Mouse (Mus musculus): ENCODE results near the gene Pla2g4e. TPM values are rescaled to one million over a fixed set of nuclear protein-coding genes. Genes with fewer than 3 reads are reported as not detected.
A peak's percentile ranks its signal among the peaks of the same experiment; 100 is the strongest.
"Not testable (repeated sequence)": the region's sequence is repeated elsewhere in the genome, so short reads cannot be mapped to it uniquely, and the experiment has no call there.

The Pla2g4e gene
- polyA plus RNA-seq, 1 experiment from 2014 or later: not detected

DNA sequence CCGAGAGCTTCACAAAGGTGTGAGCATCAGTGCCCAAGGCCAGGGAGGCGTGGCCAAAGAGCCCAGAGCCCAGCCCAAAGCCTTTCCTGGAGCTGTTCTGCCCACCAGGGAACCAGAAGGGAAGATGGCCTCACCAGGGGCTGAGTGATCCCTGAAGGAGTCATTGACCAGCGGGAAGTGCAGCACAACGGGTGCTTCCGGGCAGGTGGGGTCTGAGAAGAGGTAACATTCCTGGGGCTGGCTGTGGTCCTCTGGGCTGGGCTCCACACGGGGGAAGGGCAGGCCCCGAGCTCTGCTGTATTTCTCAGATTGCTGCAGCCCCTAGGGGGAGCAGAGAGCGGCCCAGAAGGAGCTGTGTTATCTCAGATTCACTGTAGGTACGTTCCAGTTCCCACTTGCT is 23.5 kb upstream of the Pla2g4e start:
- ATAC-seq (ENCODE audit: insufficient read depth): no peak
- WGBS (ENCODE audit: insufficient replicate concordance): 3% methylated on average over 9 of the region's 9 CpGs

DNA sequence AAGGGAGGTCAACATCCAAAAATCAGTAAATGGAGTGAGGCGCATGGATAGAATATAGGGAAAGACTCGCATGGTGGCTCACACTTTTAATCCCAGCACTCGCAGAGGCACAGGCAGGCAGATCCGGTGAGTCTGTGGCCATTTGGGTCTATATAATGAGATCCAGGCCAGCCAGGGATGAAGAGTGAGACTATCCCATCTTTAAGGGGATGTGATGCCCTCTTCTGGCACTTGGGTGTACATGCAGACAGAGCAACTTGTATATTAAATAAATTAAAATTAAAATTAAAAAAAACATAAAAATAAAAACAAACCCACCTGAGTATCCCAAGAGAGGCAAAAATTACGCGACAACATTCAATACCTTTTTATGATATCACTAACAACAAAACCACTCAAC is 20.4 kb upstream of the Pla2g4e start:
- Histone ChIP-seq H3K36me3 (replicated peaks) (no peaks in the 10 kb centered on the region), H3K4me1 (replicated peaks) (no peaks in the 10 kb centered on the region), H3K27me3 (peaks cover 10% of the 10 kb centered on the region), H3K4me3 (replicated peaks) (no peak overlapping the region), H3K9me3 (replicated peaks) (no peaks in the 10 kb centered on the region), H3K4me2 (no peak overlapping the region), H3K9ac (no peak overlapping the region), H3K27ac (replicated peaks) (no peak overlapping the region)
- no peak for ATAC-seq (ENCODE audit: insufficient read depth)
- WGBS (ENCODE audit: insufficient replicate concordance): 60% methylated on average over 6 of the region's 6 CpGs

More for the DNA sequence above, 23.5 kb upstream of the Pla2g4e start:
- H3K27me3 ChIP-seq: peaks cover 10% of the 10 kb centered on the region
- no peak overlapping the region for H3K9ac ChIP-seq
- H3K36me3 ChIP-seq (replicated peaks): no peaks in the 10 kb centered on the region
- H3K4me3 ChIP-seq (replicated peaks): no peak overlapping the region
- H3K9me3 ChIP-seq (replicated peaks): no peaks in the 10 kb centered on the region
- no peak overlapping the region for H3K27ac ChIP-seq (replicated peaks)
- H3K4me2 ChIP-seq: no peak overlapping the region
- H3K4me1 ChIP-seq (replicated peaks): no peaks in the 10 kb centered on the region

DNA sequence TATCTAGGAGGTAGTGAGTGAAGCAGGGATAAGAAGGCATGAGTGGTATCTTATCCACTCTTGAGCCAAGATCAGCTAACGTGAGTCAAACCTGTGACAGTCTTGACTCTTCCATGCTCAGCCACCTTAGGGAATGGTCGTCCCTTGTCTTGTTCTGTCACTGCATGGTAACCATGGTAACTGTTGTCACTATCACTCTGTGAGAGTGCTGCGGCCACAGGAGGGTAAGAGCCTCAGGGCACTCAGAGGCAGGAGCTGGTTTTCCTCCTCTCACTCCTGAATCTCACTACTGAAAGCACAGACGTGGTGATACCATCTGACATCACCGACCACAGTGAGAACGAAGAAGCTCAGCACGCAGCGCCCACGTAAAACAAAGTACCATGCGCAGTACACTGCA is 19.7 kb upstream of the Pla2g4e start:
- Histone ChIP-seq H3K9ac (no peak overlapping the region), H3K27ac (replicated peaks) (no peak overlapping the region), H3K4me2 (no peak overlapping the region), H3K36me3 (replicated peaks) (no peaks in the 10 kb centered on the region), H3K4me3 (replicated peaks) (no peak overlapping the region), H3K9me3 (replicated peaks) (no peaks in the 10 kb centered on the region), H3K4me1 (replicated peaks) (no peaks in the 10 kb centered on the region), H3K27me3 (peaks cover 10% of the 10 kb centered on the region)
- 55% methylated on average over 10 of the region's 10 CpGs for WGBS (ENCODE audit: insufficient replicate concordance)
- no peak for ATAC-seq (ENCODE audit: insufficient read depth)

DNA sequence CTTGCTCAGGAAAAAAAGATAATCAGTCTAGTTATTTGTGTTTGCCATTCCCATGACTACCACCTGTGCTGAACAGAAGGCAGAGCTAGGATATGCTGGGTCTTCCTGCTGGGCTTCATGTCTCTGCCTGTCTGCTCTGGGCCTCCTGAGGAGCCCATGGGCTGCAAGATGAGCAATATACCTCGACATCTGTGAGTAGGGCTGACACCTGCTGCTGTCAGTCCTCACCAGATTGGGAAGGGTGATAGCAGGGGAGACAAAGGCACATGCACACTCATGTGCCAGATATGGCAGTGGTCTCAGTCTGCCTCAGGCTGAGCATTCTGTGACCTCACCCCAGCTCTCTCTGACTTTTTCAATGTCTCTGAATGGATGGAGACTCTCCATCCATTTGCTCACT is 17.7 kb upstream of the Pla2g4e start:
- Histone ChIP-seq H3K27me3 (no peaks in the 10 kb centered on the region; the same call in 1 of the 2 replicates), H3K9ac (no peak overlapping the region), H3K36me3 (replicated peaks) (no peaks in the 10 kb centered on the region), H3K4me3 (replicated peaks) (no peak overlapping the region), H3K4me1 (replicated peaks) (no peaks in the 10 kb centered on the region), H3K27ac (replicated peaks) (no peak overlapping the region), H3K9me3 (replicated peaks) (no peaks in the 10 kb centered on the region), H3K4me2 (no peak overlapping the region)
- 11% methylated on average over 1 of the region's 1 CpGs for WGBS (ENCODE audit: insufficient replicate concordance)
- no peak for ATAC-seq (ENCODE audit: insufficient read depth)

DNA sequence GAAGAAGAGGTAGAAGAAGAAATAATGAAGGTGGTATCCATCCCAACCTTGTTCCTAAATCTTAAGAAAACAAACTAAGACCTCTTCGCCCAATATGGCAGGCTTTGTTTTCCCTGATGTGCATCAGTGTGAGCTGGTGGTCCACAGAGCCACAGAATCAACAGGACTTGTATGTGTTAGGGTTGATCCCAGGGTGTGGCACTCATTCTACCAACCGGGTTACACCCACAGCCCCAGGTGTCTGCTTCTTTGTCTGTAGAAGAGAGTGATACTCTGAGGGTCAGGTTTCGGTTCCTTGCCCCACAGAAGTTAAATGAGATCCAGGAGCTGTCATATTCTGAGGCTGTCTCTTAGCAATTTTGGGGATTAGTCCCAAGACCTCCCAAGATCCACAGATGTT is 16.2 kb upstream of the Pla2g4e start:
- no peaks in the 10 kb centered on the region for H3K36me3 ChIP-seq (replicated peaks)
- H3K4me3 ChIP-seq (replicated peaks): no peak overlapping the region
- WGBS (ENCODE audit: insufficient replicate concordance): 59% methylated on average over 3 of the region's 3 CpGs
- no peak overlapping the region for H3K27ac ChIP-seq (replicated peaks)
- ATAC-seq (ENCODE audit: insufficient read depth): no peak
- no peak overlapping the region for H3K4me2 ChIP-seq
- H3K4me1 ChIP-seq (replicated peaks): no peaks in the 10 kb centered on the region
- H3K9me3 ChIP-seq (replicated peaks): 0 out of 2 replicates have a peak, but pooled peaks cover 3% of the 10 kb centered on the region
- 0 out of 2 replicates have a peak, but pooled peaks cover 2% of the 10 kb centered on the region for H3K27me3 ChIP-seq
- H3K9ac ChIP-seq: no peak overlapping the region

DNA sequence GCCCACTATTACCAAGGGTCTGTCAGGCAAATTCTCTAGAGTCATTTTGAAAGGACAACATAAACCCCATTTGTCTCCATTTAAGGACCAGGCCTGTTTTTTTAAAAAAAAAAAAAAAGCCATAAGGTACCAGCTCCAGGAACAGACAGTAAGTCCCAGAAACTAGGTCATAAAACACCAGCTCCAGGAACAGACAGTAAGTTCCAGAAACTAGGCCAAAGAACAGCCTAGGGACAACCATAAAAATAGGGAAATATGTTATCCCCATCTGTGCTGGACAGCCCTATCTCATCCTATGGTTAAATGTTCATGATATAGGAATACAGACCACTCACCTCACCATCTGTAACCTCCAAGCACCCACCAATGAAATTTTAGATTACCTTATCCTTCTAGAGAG is 11.1 kb upstream of the Pla2g4e start:
- no peak overlapping the region for H3K27ac ChIP-seq (replicated peaks)

DNA sequence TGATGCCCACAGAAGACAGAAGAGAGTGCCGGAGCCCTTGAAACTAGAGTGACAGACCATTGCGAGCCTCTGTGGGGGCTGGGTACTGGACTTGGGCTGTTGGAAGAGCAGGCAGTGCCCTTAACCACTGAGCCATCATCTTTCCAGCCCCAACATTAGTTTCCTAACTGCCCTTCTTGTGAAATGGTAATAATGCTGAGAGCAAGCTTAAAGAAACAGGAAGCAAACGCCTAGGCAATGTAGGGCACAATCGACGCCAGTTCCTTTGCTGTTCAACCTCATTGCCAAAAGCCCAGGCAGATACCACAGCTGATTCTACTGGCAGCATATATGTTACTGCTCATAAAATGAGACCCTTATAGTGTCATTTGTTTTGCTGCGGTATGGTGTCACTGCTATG is 7.5 kb upstream of the Pla2g4e start:
- Histone ChIP-seq H3K4me2 (no peak overlapping the region), H3K9me3 (replicated peaks) (0 out of 2 replicates have a peak, but pooled peaks cover 2% of the 10 kb centered on the region), H3K4me3 (replicated peaks) (no peak overlapping the region), H3K9ac (no peak overlapping the region), H3K27me3 (0 out of 2 replicates have a peak, but pooled peaks cover 2% of the 10 kb centered on the region), H3K27ac (replicated peaks) (no peak overlapping the region), H3K4me1 (replicated peaks) (no peaks in the 10 kb centered on the region), H3K36me3 (replicated peaks) (no peaks in the 10 kb centered on the region)
- WGBS (ENCODE audit: insufficient replicate concordance): 49% methylated on average over 6 of the region's 6 CpGs
- no peak for ATAC-seq (ENCODE audit: insufficient read depth)

More for the DNA sequence above, 11.1 kb upstream of the Pla2g4e start:
- no peak overlapping the region for H3K4me3 ChIP-seq (replicated peaks)
- no peaks in the 10 kb centered on the region for H3K36me3 ChIP-seq (replicated peaks)
- H3K27me3 ChIP-seq: 0 out of 2 replicates have a peak, but pooled peaks cover 2% of the 10 kb centered on the region
- no peak overlapping the region for H3K4me2 ChIP-seq
- ATAC-seq (ENCODE audit: insufficient read depth): no peak
- H3K9me3 ChIP-seq (replicated peaks): 0 out of 2 replicates have a peak, but pooled peaks cover 3% of the 10 kb centered on the region
- no peaks in the 10 kb centered on the region for H3K4me1 ChIP-seq (replicated peaks)
- no peak overlapping the region for H3K9ac ChIP-seq

DNA sequence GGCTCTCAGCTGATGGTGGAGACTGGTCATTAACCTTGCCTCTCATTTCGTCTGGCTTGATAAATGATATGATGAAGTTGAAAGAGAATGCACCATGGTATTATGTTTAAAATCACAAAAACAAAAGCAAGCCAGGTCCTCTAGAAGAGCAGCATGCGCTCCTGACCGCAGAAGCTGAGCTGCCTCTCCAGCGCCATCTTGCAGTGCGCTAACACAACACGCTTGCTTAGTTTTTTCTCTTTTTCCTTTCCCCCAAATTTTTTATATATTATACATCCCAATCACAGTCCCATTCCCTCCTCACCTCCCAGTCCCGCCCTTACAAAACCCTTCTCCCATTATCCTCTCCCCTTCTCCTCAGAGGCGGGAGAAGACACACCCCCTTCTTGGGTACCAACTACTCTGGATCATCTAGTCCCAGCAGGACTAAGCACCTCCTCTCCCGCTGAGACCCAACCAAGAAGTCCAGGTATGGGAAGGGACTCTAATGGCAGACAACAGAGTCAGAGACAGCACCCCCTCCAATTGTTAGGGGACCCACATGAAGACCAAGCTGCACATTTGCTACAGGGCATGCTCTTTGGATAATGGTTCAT is 384 bp upstream of the Pla2g4e start:
- peak overlapping the region; percentile 35 for H3K4me2 ChIP-seq
- WGBS (ENCODE audit: insufficient replicate concordance): 13% methylated on average over 9 of the region's 9 CpGs
- no peaks in the 10 kb centered on the region for H3K4me1 ChIP-seq (replicated peaks)
- no peaks in the 10 kb centered on the region for H3K9me3 ChIP-seq (replicated peaks)
- ATAC-seq (ENCODE audit: insufficient read depth): no peak
- no peak overlapping the region for H3K9ac ChIP-seq
- H3K27ac ChIP-seq (replicated peaks): no peak overlapping the region
- no peaks in the 10 kb centered on the region for H3K36me3 ChIP-seq (replicated peaks)
- H3K4me3 ChIP-seq (replicated peaks): no peak overlapping the region
- peaks cover 50% of the 10 kb centered on the region for H3K27me3 ChIP-seq

DNA sequence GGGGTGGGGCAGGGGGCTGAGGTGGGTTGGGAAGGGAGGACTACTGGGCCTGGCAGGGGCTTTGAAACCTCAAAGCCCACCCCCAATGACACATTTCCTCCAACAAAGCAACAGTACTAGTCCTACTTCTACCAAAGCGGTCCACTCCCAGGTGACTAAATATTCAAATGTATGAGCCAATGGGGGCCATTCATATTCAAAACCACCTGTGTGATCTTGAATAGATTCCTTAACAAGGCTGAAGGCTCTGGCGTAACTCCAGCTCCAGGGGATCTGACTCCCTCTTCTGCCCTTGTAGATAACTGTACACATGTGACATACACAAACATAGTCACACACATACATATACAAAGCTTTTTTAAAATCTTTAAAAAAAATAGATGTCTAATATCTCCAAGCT is 1.1 kb downstream of the Pla2g4e start:
- Histone ChIP-seq H3K27me3 (peaks cover 50% of the 10 kb centered on the region), H3K4me3 (replicated peaks) (no peak overlapping the region), H3K9me3 (replicated peaks) (no peaks in the 10 kb centered on the region), H3K27ac (replicated peaks) (no peak overlapping the region), H3K9ac (no peak overlapping the region), H3K36me3 (replicated peaks) (no peaks in the 10 kb centered on the region), H3K4me2 (no peak overlapping the region), H3K4me1 (replicated peaks) (no peaks in the 10 kb centered on the region)
- ATAC-seq (ENCODE audit: insufficient read depth): no peak
- 74% methylated on average over 2 of the region's 2 CpGs for WGBS (ENCODE audit: insufficient replicate concordance)

DNA sequence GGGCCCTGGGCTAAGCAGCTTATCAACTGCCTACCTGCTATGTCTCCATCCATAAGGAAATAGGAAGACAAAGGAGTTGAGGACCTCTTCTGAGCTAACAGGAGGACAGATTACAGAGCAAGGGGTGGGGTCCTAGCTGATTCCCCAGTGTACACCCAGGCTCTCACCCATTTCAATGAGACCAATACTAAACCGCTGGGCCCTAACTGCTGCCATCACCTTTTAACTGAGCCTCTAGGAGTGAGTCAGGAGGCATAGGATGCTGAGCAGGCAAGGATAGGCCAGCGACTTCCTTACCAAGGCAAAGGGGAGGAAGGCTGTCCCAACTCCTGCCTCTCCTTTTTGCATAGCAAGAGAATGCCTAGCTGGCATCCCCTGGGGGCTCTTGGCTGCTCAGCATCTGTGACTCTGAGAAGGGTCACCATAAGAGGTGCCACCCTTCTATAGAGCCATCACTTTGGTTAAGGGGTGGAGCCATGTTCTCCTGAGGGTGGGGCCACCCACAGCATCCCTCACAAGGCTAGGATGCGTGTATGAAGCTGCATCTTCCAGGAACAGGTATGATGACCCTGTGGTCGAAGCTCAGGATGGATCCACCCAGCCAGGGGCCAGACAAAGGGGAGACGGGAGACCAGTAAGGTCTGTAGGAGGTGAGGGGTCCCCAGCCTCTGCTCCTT is 2.2 kb downstream of the Pla2g4e start:
- H3K36me3 ChIP-seq (replicated peaks): no peaks in the 10 kb centered on the region
- H3K4me2 ChIP-seq: no peak overlapping the region
- ATAC-seq (ENCODE audit: insufficient read depth): no peak
- peaks cover 2% of the 10 kb centered on the region; the same call in 1 of the 2 replicates for H3K4me1 ChIP-seq (replicated peaks)
- no peaks in the 10 kb centered on the region for H3K9me3 ChIP-seq (replicated peaks)
- peaks cover 50% of the 10 kb centered on the region for H3K27me3 ChIP-seq
- H3K27ac ChIP-seq (replicated peaks): no peak overlapping the region
- no peak overlapping the region for H3K9ac ChIP-seq
- WGBS (ENCODE audit: insufficient replicate concordance): 51% methylated on average over 5 of the region's 5 CpGs
- H3K4me3 ChIP-seq (replicated peaks): no peak overlapping the region

DNA sequence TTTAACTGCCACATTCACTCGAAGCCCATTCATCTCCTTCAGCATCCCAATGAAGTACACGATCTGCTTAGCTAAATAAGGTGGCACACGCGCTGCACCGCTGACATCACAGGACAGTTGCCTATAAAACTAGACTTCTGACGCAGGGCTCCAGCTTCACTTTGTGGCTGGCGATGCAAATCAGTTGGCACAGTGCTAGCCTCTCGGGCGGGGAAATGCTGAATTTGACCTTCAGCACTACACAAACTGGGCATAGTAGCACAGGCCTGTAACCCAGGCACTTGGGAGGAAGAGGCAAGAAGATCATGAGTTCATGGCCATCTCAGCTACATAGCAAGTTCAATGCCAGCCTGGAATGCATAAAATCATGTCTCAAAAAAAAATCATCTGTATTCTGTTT is 6.4 kb downstream of the Pla2g4e start:
- H3K4me3 ChIP-seq (replicated peaks); H3K36me3 ChIP-seq (replicated peaks); H3K9ac ChIP-seq; H3K27ac ChIP-seq (replicated peaks); H3K4me2 ChIP-seq; H3K9me3 ChIP-seq (replicated peaks); ATAC-seq (ENCODE audit: insufficient read depth): not testable (repeated sequence)
- WGBS (ENCODE audit: insufficient replicate concordance): 70% methylated on average over 9 of the region's 9 CpGs
- peaks cover 13% of the 10 kb centered on the region for H3K27me3 ChIP-seq
- peaks cover 14% of the 10 kb centered on the region; the same call in 1 of the 2 replicates for H3K4me1 ChIP-seq (replicated peaks)

All from liver, embryonic 15.5 days (tissue).